Comparison of ENCODE assay signal across 8 mouse cellular contexts in the genomic region with DNA sequence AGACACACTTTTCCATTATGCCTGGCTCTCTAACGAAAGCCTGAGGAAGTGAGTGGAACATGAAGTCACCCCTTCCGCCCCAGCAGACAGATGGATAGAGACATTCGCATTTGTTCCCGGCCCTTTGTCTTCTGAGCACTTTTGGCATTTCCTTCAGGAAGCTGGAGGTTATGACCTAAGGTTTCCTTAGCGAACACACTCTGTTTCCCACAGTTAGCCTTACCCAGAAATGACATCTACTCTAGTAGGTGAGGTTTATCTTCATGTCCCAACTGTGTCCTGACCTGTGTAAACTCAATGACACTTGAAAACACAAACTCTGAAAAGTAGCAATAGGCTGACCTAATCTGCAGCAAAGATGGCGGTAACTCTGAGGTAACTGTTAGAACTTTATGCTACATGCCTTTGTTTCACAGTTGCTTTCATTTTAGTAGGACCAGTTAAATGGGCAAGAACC. TPM values are rescaled to one million over a fixed set of nuclear protein-coding genes. Genes with fewer than 3 reads are reported as not detected.
A peak's percentile ranks its signal among the peaks of the same experiment; 100 is the strongest.
DNase-seq lines count a peak whose midpoint lies in the region; ATAC-seq and TF ChIP-seq lines count a peak whose summit lies in the region.

No protein-coding gene starts in this region.

- no peaks in the 10 kb centered on the region for H3K27me3 ChIP-seq in limb, embryonic 14.5 days (ENCODE audit: control insufficient read depth, insufficient read depth, low read length)
- H3K27me3 ChIP-seq in limb, embryonic 10.5 days (ENCODE audit: low read depth, poor library complexity, severe bottlenecking), result 0 out of 2 replicates have a peak, but pooled peaks cover 6% of the 10 kb centered on the region
- no peaks in the 10 kb centered on the region for H3K27me3 ChIP-seq in heart, embryonic 12.5 days (replicated peaks)
- H3K27me3 ChIP-seq in kidney, postnatal 0 days (ENCODE audit: insufficient read depth, low read length), result no peaks in the 10 kb centered on the region

- H3K4me3 ChIP-seq in limb, embryonic 14.5 days (replicated peaks; ENCODE audit: low read length), result no peak overlapping the region
- no peak overlapping the region for H3K4me3 ChIP-seq in limb, embryonic 10.5 days
- H3K4me3 ChIP-seq in heart, embryonic 12.5 days, result no peak overlapping the region
- no peak overlapping the region for H3K4me3 ChIP-seq in kidney, postnatal 0 days (replicated peaks; ENCODE audit: low read depth, low read length)

- TF ChIP-seq CTCF in kidney, postnatal 0 days (IDR thresholded peaks at IDR 0.05; ENCODE audit: low read depth), result no peak

- no peak for DNase-seq in limb, embryonic 14.5 days (ENCODE audit: low spot score)
- no peak for DNase-seq in limb, embryonic 10.5 days (ENCODE audit: low spot score)
- peak; percentile 57 for DNase-seq in kidney, postnatal 0 days (ENCODE audit: low spot score)
- peak; percentile 82 for DNase-seq in lung, postnatal 36 days
- DNase-seq in layer of hippocampus, adult 9-11 months, result no peak
- DNase-seq in testis, postnatal 14 days (ENCODE audit: low spot score), result no peak
- DNase-seq in gastrocnemius, postnatal 4 days (ENCODE audit: low spot score in 2 of 2), result no peak

- no peak overlapping the region for H3K9ac ChIP-seq in limb, embryonic 14.5 days (ENCODE audit: low read depth, low read length, severe bottlenecking)
- no peak overlapping the region for H3K9ac ChIP-seq in heart, embryonic 12.5 days
- no peak overlapping the region for H3K9ac ChIP-seq in kidney, postnatal 0 days (ENCODE audit: low read depth, low read length)

- 85% methylated on average over 6 of the region's 6 CpGs for WGBS in limb, embryonic 14.5 days
- WGBS in limb, embryonic 10.5 days, result 89% methylated on average over 6 of the region's 6 CpGs
- WGBS in heart, embryonic 12.5 days, result 59% methylated on average over 6 of the region's 6 CpGs
- 70% methylated on average over 6 of the region's 6 CpGs for WGBS in kidney, postnatal 0 days

- H3K9me3 ChIP-seq in limb, embryonic 14.5 days (ENCODE audit: control insufficient read depth, low read length), result no peaks in the 10 kb centered on the region
- H3K9me3 ChIP-seq in limb, embryonic 10.5 days (replicated peaks), result no peaks in the 10 kb centered on the region
- no peaks in the 10 kb centered on the region for H3K9me3 ChIP-seq in heart, embryonic 12.5 days (replicated peaks)
- H3K9me3 ChIP-seq in kidney, postnatal 0 days (replicated peaks; ENCODE audit: low read length), result no peaks in the 10 kb centered on the region

- ATAC-seq in limb, embryonic 14.5 days (ENCODE audit: low FRiP score, low read depth), result no peak
- ATAC-seq in heart, embryonic 12.5 days (ENCODE audit: insufficient number of reproducible peaks, low FRiP score), result peak; percentile 81
- ATAC-seq in kidney, postnatal 0 days (replicated peaks; ENCODE audit: low FRiP score, low read depth), result 0 out of 2 replicates have a peak, but pooled peaks have one; percentile 33

- peaks cover 8% of the 10 kb centered on the region for H3K4me1 ChIP-seq in limb, embryonic 14.5 days (ENCODE audit: control insufficient read depth, insufficient read depth, low read length)
- H3K4me1 ChIP-seq in limb, embryonic 10.5 days, result peaks cover 13% of the 10 kb centered on the region
- peaks cover 34% of the 10 kb centered on the region for H3K4me1 ChIP-seq in heart, embryonic 12.5 days (replicated peaks)
- H3K4me1 ChIP-seq in kidney, postnatal 0 days (replicated peaks; ENCODE audit: insufficient read depth, low read length), result no peaks in the 10 kb centered on the region

- no peak for TF ChIP-seq POLR2A in limb, embryonic 14.5 days (IDR thresholded peaks at IDR 0.05; ENCODE audit: borderline replicate concordance, extremely low read depth, insufficient read depth, insufficient read length)

- no peak overlapping the region for H3K4me2 ChIP-seq in limb, embryonic 14.5 days (replicated peaks; ENCODE audit: low read depth, low read length, severe bottlenecking)
- H3K4me2 ChIP-seq in heart, embryonic 12.5 days, result peak overlapping the region; percentile 43
- H3K4me2 ChIP-seq in kidney, postnatal 0 days (ENCODE audit: low read length), result no peak overlapping the region

- H3K36me3 ChIP-seq in limb, embryonic 14.5 days (ENCODE audit: control insufficient read depth, insufficient read depth, low read length), result peaks cover 7% of the 10 kb centered on the region; the same call in 1 of the 2 replicates
- peaks cover 11% of the 10 kb centered on the region; the same call in 1 of the 2 replicates for H3K36me3 ChIP-seq in limb, embryonic 10.5 days
- H3K36me3 ChIP-seq in heart, embryonic 12.5 days, result peaks cover 60% of the 10 kb centered on the region
- H3K36me3 ChIP-seq in kidney, postnatal 0 days (ENCODE audit: insufficient read depth, low read length), result no peaks in the 10 kb centered on the region

- H3K27ac ChIP-seq in limb, embryonic 14.5 days (replicated peaks; ENCODE audit: low read depth, low read length), result 0 out of 2 replicates have a peak overlapping the region, but pooled peaks have one; percentile 19
- no peak overlapping the region for H3K27ac ChIP-seq in limb, embryonic 10.5 days
- H3K27ac ChIP-seq in heart, embryonic 12.5 days (ENCODE audit: poor library complexity, severe bottlenecking), result peak overlapping the region; percentile 80
- H3K27ac ChIP-seq in kidney, postnatal 0 days, result no peak overlapping the region; the same call in 1 of the 2 replicates

RNA-seq across cellular contexts. Expression of a gene that starts 5.7 kb away (rescaled TPM):
- polyA plus RNA-seq in limb, embryonic 14.5 days (2012; rRNA removed), result 20.5 and 24.6 TPM in 2 replicates
- 18.5 and 22.0 TPM in 2 replicates for polyA plus RNA-seq in limb, embryonic 14.5 days (2014; fragmentation: Nextera tagmentation; extraction: Ambion mirVana)
- 10.1 and 12.1 TPM in 2 replicates for polyA plus RNA-seq in limb, embryonic 10.5 days (2016; fragmentation: Nextera tagmentation; extraction: Ambion mirVana)
- 86.0 and 87.5 TPM in 2 replicates for polyA plus RNA-seq in heart, embryonic 12.5 days (2016; fragmentation: Nextera tagmentation; extraction: Ambion mirVana)
- polyA plus RNA-seq in kidney, postnatal 0 days (2015; fragmentation: Nextera tagmentation; extraction: Ambion mirVana), result 17.8 and 20.1 TPM in 2 replicates
- 10 to 100 TPM; 25.4 to 26.6 TPM for total RNA-seq in gastrocnemius, postnatal 4 days (2021)

Comparison
In these comparisons a context has a peak if more than half of its experiments do, and no peak if none do; other contexts are left out.
1. H3K27ac ChIP-seq: peak in limb, embryonic 14.5 days (single experiment) and heart, embryonic 12.5 days (single experiment); none in limb, embryonic 10.5 days (single experiment) and kidney, postnatal 0 days (single experiment).
2. DNase-seq: peak in kidney, postnatal 0 days (single experiment) and lung, postnatal 36 days (single experiment); none in limb, embryonic 14.5 days (single experiment), limb, embryonic 10.5 days (single experiment), layer of hippocampus, adult 9-11 months (single experiment), testis, postnatal 14 days (single experiment) and gastrocnemius, postnatal 4 days (0 of 2).